Mouse (Mus musculus) CH12.LX (cell line): ENCODE results near the gene Hoxa10. TPM values are rescaled to one million over a fixed set of nuclear protein-coding genes. Genes with fewer than 3 reads are reported as not detected.

ENCODE experiments used
- DNase-seq: peaks from one replicate; pipeline ENCODE4 v3.0.0-alpha.2; 2013; ENCODE audit errors: extremely low read depth
- H3K27ac ChIP-seq: 2 replicates; pipeline ENCODE4 v1.5.1; 2012; ENCODE audit warnings: low read depth, mild to moderate bottlenecking, control low read depth, moderate library complexity; ENCODE audit not compliant: insufficient read depth
- H3K27me3 ChIP-seq: replicated peaks from 2 replicates; pipeline ENCODE3; 2012; ENCODE audit warnings: inconsistent platforms
- H3K36me3 ChIP-seq, 2 experiments: replicated peaks in 1 of 2; 2 replicates each; pipeline versions ENCODE3 to v1.6.1; 2012; ENCODE audit warnings: inconsistent platforms in 1 of 2, low read length in 1 of 2, mild to moderate bottlenecking in 1 of 2, mixed read lengths in 1 of 2, moderate library complexity in 1 of 2; ENCODE audit not compliant: control insufficient read depth in 1 of 2, insufficient read depth in 1 of 2
- H3K4me1 ChIP-seq, 2 experiments: 2 replicates each; pipeline ENCODE4 v1.6.1; 2012; ENCODE audit warnings: inconsistent platforms in 1 of 2, moderate library complexity in 1 of 2; ENCODE audit not compliant: insufficient read depth in 2 of 2, control insufficient read depth in 1 of 2
- H3K4me2 ChIP-seq: 2 replicates; pipeline ENCODE4 v1.6.1; 2012; ENCODE audit warnings: low read depth, mild to moderate bottlenecking, control low read depth; ENCODE audit not compliant: poor library complexity, insufficient read depth, severe bottlenecking
- H3K4me3 ChIP-seq, 3 experiments: fragments of 150-350 bp in 1 of 3; sonication (generic) in 1 of 3; replicated peaks in 1 of 3; 2 replicates each; pipeline versions ENCODE3 to v1.5.1; 2011 to 2012; ENCODE audit warnings: low read depth in 2 of 3, low read length in 2 of 3, mild to moderate bottlenecking in 2 of 3, moderate library complexity in 2 of 3, control low read depth in 1 of 3, improper control_type of control experiment in 1 of 3, inconsistent platforms in 1 of 3, mixed read lengths in 1 of 3; ENCODE audit not compliant: poor library complexity in 1 of 3
- H3K79me2 ChIP-seq: replicated peaks from 2 replicates; pipeline ENCODE4 v1.6.1; 2012; ENCODE audit warnings: mild to moderate bottlenecking, moderate library complexity; ENCODE audit not compliant: control insufficient read depth, poor library complexity, insufficient read depth, severe bottlenecking; ENCODE audit errors: extremely low read depth
- H3K9ac ChIP-seq: 2 replicates; pipeline ENCODE4 v1.6.1; 2012; ENCODE audit warnings: low read depth, mild to moderate bottlenecking, control low read depth, moderate library complexity; ENCODE audit not compliant: insufficient read depth
- H3K9me3 ChIP-seq: replicated peaks from 2 replicates; pipeline ENCODE3; 2012; ENCODE audit warnings: low read length, inconsistent platforms, mixed read lengths
- BHLHE40 ChIP-seq: IDR thresholded peaks from 2 replicates; pipeline ENCODE4 v1.6.1; 2011; ENCODE audit warnings: mild to moderate bottlenecking, low read depth, low read length, improper control_type of control experiment
- CHD1 ChIP-seq: IDR thresholded peaks from 2 replicates; pipeline ENCODE4 v1.6.1; 2012; ENCODE audit warnings: low read depth, low read length, improper control_type of control experiment, inconsistent platforms
- CHD2 ChIP-seq: IDR thresholded peaks from 2 replicates; pipeline ENCODE4 v1.6.1; 2011; ENCODE audit warnings: low read length, improper control_type of control experiment
- CTCF ChIP-seq, 2 experiments: IDR thresholded peaks in 1 of 2; conservative IDR thresholded peaks in 1 of 2; 2 replicates each; pipeline ENCODE4 v1.5.1; 2011 to 2012; ENCODE audit warnings: low read depth in 2 of 2, low read length in 2 of 2, improper control_type of control experiment in 1 of 2, inconsistent platforms in 1 of 2, mild to moderate bottlenecking in 1 of 2, moderate library complexity in 1 of 2
- E2F4 ChIP-seq: IDR thresholded peaks from 2 replicates; pipeline ENCODE4 v1.6.1; 2011; ENCODE audit warnings: low read depth, low read length, improper control_type of control experiment; ENCODE audit not compliant: insufficient replicate concordance
- ELF1 ChIP-seq: IDR thresholded peaks from 2 replicates; pipeline ENCODE4 v1.6.1; 2014; ENCODE audit warnings: low read depth, mild to moderate bottlenecking, inconsistent platforms, low read length, improper control_type of control experiment
- EP300 ChIP-seq: IDR thresholded peaks from 2 replicates; pipeline ENCODE4 v1.6.1; 2011; ENCODE audit warnings: low read length, improper control_type of control experiment
- ETS1 ChIP-seq: conservative IDR thresholded peaks from 2 replicates; pipeline ENCODE4 v1.6.1; 2012; ENCODE audit warnings: low read depth, mild to moderate bottlenecking, inconsistent platforms, low read length, improper control_type of control experiment, moderate library complexity
- GABPA ChIP-seq: IDR thresholded peaks from 2 replicates; pipeline ENCODE4 v1.6.1; 2012; ENCODE audit warnings: low read depth, low read length, improper control_type of control experiment, inconsistent platforms; ENCODE audit not compliant: insufficient replicate concordance
- HCFC1 ChIP-seq: IDR thresholded peaks from 2 replicates; pipeline ENCODE4 v1.6.1; 2012; ENCODE audit warnings: low read depth, mild to moderate bottlenecking, inconsistent platforms, low read length, improper control_type of control experiment
- IRF4 ChIP-seq: IDR thresholded peaks from 2 replicates; pipeline ENCODE4 v1.6.1; 2014; ENCODE audit warnings: low read depth, mild to moderate bottlenecking, inconsistent platforms, low read length, improper control_type of control experiment
- JUN ChIP-seq: IDR thresholded peaks from 2 replicates; pipeline ENCODE4 v1.6.1; 2011; ENCODE audit warnings: low read depth, mild to moderate bottlenecking, low read length, improper control_type of control experiment, moderate library complexity; ENCODE audit not compliant: insufficient read depth
- JUND ChIP-seq: conservative IDR thresholded peaks from 2 replicates; pipeline ENCODE4 v1.6.1; 2011; ENCODE audit warnings: low read depth, low read length, improper control_type of control experiment
- KAT2A ChIP-seq: IDR thresholded peaks from 2 replicates; pipeline ENCODE4 v1.6.1; 2012; ENCODE audit warnings: low read length, improper control_type of control experiment, inconsistent platforms; ENCODE audit not compliant: insufficient replicate concordance
- MAFK ChIP-seq: IDR thresholded peaks from 2 replicates; pipeline ENCODE4 v1.6.1; 2011; ENCODE audit warnings: low read length, improper control_type of control experiment; ENCODE audit not compliant: insufficient replicate concordance
- MAX ChIP-seq: IDR thresholded peaks from 2 replicates; pipeline ENCODE4 v1.6.1; 2011; ENCODE audit warnings: low read length, improper control_type of control experiment
- MAZ ChIP-seq: IDR thresholded peaks from 2 replicates; pipeline ENCODE4 v1.6.1; 2012; ENCODE audit warnings: low read depth, mild to moderate bottlenecking, inconsistent platforms, low read length, improper control_type of control experiment, moderate library complexity
- MEF2A ChIP-seq: IDR thresholded peaks from 2 replicates; pipeline ENCODE4 v1.6.1; 2014; ENCODE audit warnings: low read depth, mild to moderate bottlenecking, inconsistent platforms, low read length, improper control_type of control experiment, borderline replicate concordance
- MXI1 ChIP-seq: IDR thresholded peaks from 2 replicates; pipeline ENCODE4 v1.6.1; 2011; ENCODE audit warnings: mild to moderate bottlenecking, low read depth, low read length, improper control_type of control experiment
- MYC ChIP-seq: IDR thresholded peaks from 2 replicates; pipeline ENCODE4 v1.6.1; 2011; ENCODE audit warnings: low read depth, mild to moderate bottlenecking, improper control_type of control experiment, low read length
- NELFE ChIP-seq: IDR thresholded peaks from 2 replicates; pipeline ENCODE4 v1.6.1; 2011; ENCODE audit warnings: low read depth, low read length, improper control_type of control experiment
- NRF1 ChIP-seq: IDR thresholded peaks from 2 replicates; pipeline ENCODE4 v1.6.1; 2014; ENCODE audit warnings: low read depth, mild to moderate bottlenecking, inconsistent platforms, low read length, improper control_type of control experiment, moderate library complexity
- PAX5 ChIP-seq: IDR thresholded peaks from 2 replicates; pipeline ENCODE4 v1.6.1; 2012; ENCODE audit warnings: low read length, inconsistent platforms, mixed read lengths
- POLR2A ChIP-seq: IDR thresholded peaks from 2 replicates; pipeline ENCODE4 v1.6.1; 2011; ENCODE audit warnings: low read depth, mild to moderate bottlenecking, improper control_type of control experiment, low read length
- POLR2AphosphoS2 ChIP-seq: IDR thresholded peaks from 2 replicates; pipeline ENCODE4 v1.6.1; 2011; ENCODE audit warnings: low read depth, low read length, improper control_type of control experiment
- RAD21 ChIP-seq: IDR thresholded peaks from 2 replicates; pipeline ENCODE4 v1.6.1; 2011; ENCODE audit warnings: low read depth, mild to moderate bottlenecking, low read length, improper control_type of control experiment, moderate library complexity
- RCOR1 ChIP-seq: conservative IDR thresholded peaks from 2 replicates; pipeline ENCODE4 v1.6.1; 2012; ENCODE audit warnings: low read depth, mild to moderate bottlenecking, inconsistent platforms, low read length, improper control_type of control experiment
- SIN3A ChIP-seq: IDR thresholded peaks from 2 replicates; pipeline ENCODE4 v1.6.1; 2012; ENCODE audit warnings: low read length, improper control_type of control experiment, inconsistent platforms
- SMC3 ChIP-seq: IDR thresholded peaks from 2 replicates; pipeline ENCODE4 v1.6.1; 2011; ENCODE audit warnings: low read depth, low read length, improper control_type of control experiment
- TBP ChIP-seq: conservative IDR thresholded peaks from 2 replicates; pipeline ENCODE4 v1.6.1; 2011; ENCODE audit warnings: low read depth, low read length, improper control_type of control experiment
- TCF12 ChIP-seq: IDR thresholded peaks from 2 replicates; pipeline ENCODE4 v1.6.1; 2014; ENCODE audit warnings: low read depth, mild to moderate bottlenecking, inconsistent platforms, low read length, improper control_type of control experiment
- UBTF ChIP-seq: IDR thresholded peaks from 2 replicates; pipeline ENCODE4 v1.6.1; 2012; ENCODE audit warnings: low read depth, mild to moderate bottlenecking, inconsistent platforms, low read length, improper control_type of control experiment, moderate library complexity
- USF1 ChIP-seq: IDR thresholded peaks from 2 replicates; pipeline ENCODE4 v1.6.1; 2014; ENCODE audit warnings: low read depth, mild to moderate bottlenecking, inconsistent platforms, low read length, improper control_type of control experiment
- USF2 ChIP-seq: conservative IDR thresholded peaks from 2 replicates; pipeline ENCODE4 v1.6.1; 2011; ENCODE audit warnings: low read depth, low read length, improper control_type of control experiment
- ZC3H11A ChIP-seq: IDR thresholded peaks from 2 replicates; pipeline ENCODE4 v1.6.1; 2012; ENCODE audit warnings: low read depth, mild to moderate bottlenecking, inconsistent platforms, low read length, improper control_type of control experiment
- ZKSCAN1 ChIP-seq: IDR thresholded peaks from 2 replicates; pipeline ENCODE4 v1.6.1; 2012; ENCODE audit warnings: low read depth, inconsistent platforms, low read length, improper control_type of control experiment, borderline replicate concordance
- ZMIZ1 ChIP-seq: IDR thresholded peaks from 2 replicates; pipeline ENCODE4 v1.6.1; 2012; ENCODE audit warnings: low read depth, mild to moderate bottlenecking, inconsistent platforms, low read length, improper control_type of control experiment
- ZNF384 ChIP-seq: IDR thresholded peaks from 2 replicates; pipeline ENCODE4 v1.6.1; 2012; ENCODE audit warnings: low read depth, low read length, improper control_type of control experiment, inconsistent platforms
- dilution Hi-C: fragments of 300-500 bp; cut with MboI; formaldehyde crosslinking; loops from 2 replicates; pipeline ENCODE4 v1.14.3; 2020; ENCODE audit warnings: low sequenced_read_pairs; ENCODE audit not compliant: extremely low pct_unique_long_range_greater_than_20kb, extremely low pct_ligation_motif_present
- in situ Hi-C: fragments of 300-500 bp; cut with MboI; formaldehyde crosslinking; loops from 3 replicates; pipeline ENCODE4 v1.14.3; 2019; ENCODE audit warnings: low sequenced_read_pairs, low pct_ligation_motif_present, low pct_unique_long_range_greater_than_20kb, mixed read lengths
- polyA plus RNA-seq: library from polyadenylated mRNA; unstranded; fragments of >175 nt; gene quantifications from 2 replicates; pipeline ENCODE4 v1.2.1, GENCODE M21; 2012; ENCODE audit warnings: low read depth; ENCODE audit not compliant: insufficient read length
- total RNA-seq, 2 experiments: library from RNA; depleted of rRNA; stranded (reverse); fragments of 300-350 nt in 1 of 2; fragments of >200 nt in 1 of 2; gene quantifications; 2 replicates each; pipeline ENCODE4 v1.2.3; 2012 to 2014

Hoxa10 gene
- total and polyA plus RNA-seq, 3 experiments, result 5.2 to 14.5 (median 14.3) TPM

DNA sequence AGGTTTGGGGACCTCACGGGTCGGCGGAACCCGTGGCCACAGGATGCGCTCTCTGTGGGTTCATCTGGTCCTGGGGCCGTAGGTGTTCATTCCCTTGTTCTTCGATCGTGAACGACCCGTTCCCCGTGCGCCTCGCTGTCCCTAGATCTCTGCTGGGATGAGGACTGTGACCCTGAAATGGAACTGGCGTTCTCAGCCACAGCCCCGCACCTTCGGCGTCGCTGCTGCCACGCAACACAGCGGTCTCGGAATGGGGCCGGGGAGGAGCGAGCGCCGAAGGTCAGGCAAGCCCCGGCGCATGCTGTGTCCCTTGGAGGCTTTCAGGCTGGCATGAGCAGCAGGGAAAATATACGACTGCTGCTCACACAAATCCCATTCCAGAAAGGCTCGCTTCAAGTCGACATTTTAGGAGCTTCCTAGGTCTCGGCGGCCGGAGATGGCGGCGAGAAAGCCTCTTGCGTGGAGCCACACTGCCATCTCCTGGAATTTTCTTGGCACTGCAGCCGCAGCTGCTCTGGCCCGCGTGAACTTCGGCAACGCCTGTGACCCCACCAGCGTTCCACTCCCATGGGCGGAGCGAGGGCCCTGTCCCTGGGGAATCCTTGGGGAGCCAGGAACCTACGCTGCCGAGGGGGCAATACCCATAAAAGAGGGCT lies 19.2 kb downstream of the Hoxa10 start, which contains the start of gene Hoxa7:
TSS of gene Hoxa7 (minus strand) at position 518 of the 656 bp plus-strand sequence.
- H3K27me3 ChIP-seq, result no peaks in the 10 kb centered on the region
- H3K27ac ChIP-seq, result peak within 1 kb of the TSS; percentile 18; the same call in 1 of the 2 replicates
- H3K4me3 ChIP-seq, result peak within 1 kb of the TSS; percentile 75 to 87 (median 76)
- H3K9ac ChIP-seq, result peak within 1 kb of the TSS; percentile 78
- H3K4me1 ChIP-seq, result peaks cover 0 to 13% of the 10 kb centered on the region in 2 experiments; a peak in 2 of 4 replicates
- in situ Hi-C loops (loop anchor here (10.0 to 25.0 kb wide), 3 partner anchors 209 to 1007 kb away; partner anchors contain the start of gene Skap2), dilution Hi-C loops (no loop called here)
- DNase-seq, result peak; percentile 89
- H3K79me2 ChIP-seq, result no peaks in the 10 kb centered on the region
- peaks cover 24% of the 10 kb centered on the region for H3K9me3 ChIP-seq
- H3K36me3 ChIP-seq, result peaks cover 0 to 6% of the 10 kb centered on the region in 2 experiments
- H3K4me2 ChIP-seq, result peak within 1 kb of the TSS; percentile 57
- no peak for TF ChIP-seq ZMIZ1
- peak; percentile 63 for TF ChIP-seq NELFE
- TF ChIP-seq CTCF (conservative IDR thresholded peaks at IDR 0.05 in 1 of 2, IDR thresholded peaks at IDR 0.05 in 1 of 2; ENCODE audit: low read depth in 2 of 2, low read length in 2 of 2), result peak; percentile 83 to 98
- peak; percentile 64; the same call in 1 of the 2 replicates for TF ChIP-seq SIN3A
- TF ChIP-seq GABPA, result no peak
- TF ChIP-seq MXI1, result peak; percentile 59; the same call in 1 of the 2 replicates
- TF ChIP-seq ZKSCAN1, result no peak
- no peak for TF ChIP-seq USF1
- no peak for TF ChIP-seq POLR2AphosphoS2
- no peak for TF ChIP-seq PAX5
- TF ChIP-seq RAD21, result peak; percentile 97
- TF ChIP-seq POLR2A, result peak; percentile 45; the same call in 1 of the 2 replicates
- no peak for TF ChIP-seq MYC
- peak; percentile 29; the same call in 1 of the 2 replicates for TF ChIP-seq BHLHE40
- no peak for TF ChIP-seq CHD1
- peak; percentile 96 for TF ChIP-seq ZC3H11A
- TF ChIP-seq UBTF, result no peak
- no peak for TF ChIP-seq KAT2A
- TF ChIP-seq ELF1, result peak; percentile 45; the same call in 1 of the 2 replicates
- TF ChIP-seq ZNF384, result no peak
- no peak for TF ChIP-seq TBP
- no peak for TF ChIP-seq JUND
- TF ChIP-seq ETS1, result no peak
- no peak for TF ChIP-seq CHD2
- TF ChIP-seq IRF4, result peak; percentile 28; the same call in 1 of the 2 replicates
- no peak; the same call in 1 of the 2 replicates for TF ChIP-seq MAZ
- peak; percentile 85 for TF ChIP-seq SMC3
- TF ChIP-seq NRF1, result peak; percentile 74
- TF ChIP-seq USF2, result no peak
- no peak for TF ChIP-seq MAFK
- no peak for TF ChIP-seq EP300
- peak; percentile 65; the same call in 1 of the 2 replicates for TF ChIP-seq TCF12
- no peak for TF ChIP-seq HCFC1
- TF ChIP-seq RCOR1, result 0 out of 2 replicates have a peak, but pooled peaks have one; percentile 47
- no peak for TF ChIP-seq E2F4
- no peak for TF ChIP-seq JUN
- peak; percentile 52 for TF ChIP-seq MEF2A
- no peak for TF ChIP-seq MAX
